8 mouse cellular contexts compared by ENCODE assay signal in the genomic region with DNA sequence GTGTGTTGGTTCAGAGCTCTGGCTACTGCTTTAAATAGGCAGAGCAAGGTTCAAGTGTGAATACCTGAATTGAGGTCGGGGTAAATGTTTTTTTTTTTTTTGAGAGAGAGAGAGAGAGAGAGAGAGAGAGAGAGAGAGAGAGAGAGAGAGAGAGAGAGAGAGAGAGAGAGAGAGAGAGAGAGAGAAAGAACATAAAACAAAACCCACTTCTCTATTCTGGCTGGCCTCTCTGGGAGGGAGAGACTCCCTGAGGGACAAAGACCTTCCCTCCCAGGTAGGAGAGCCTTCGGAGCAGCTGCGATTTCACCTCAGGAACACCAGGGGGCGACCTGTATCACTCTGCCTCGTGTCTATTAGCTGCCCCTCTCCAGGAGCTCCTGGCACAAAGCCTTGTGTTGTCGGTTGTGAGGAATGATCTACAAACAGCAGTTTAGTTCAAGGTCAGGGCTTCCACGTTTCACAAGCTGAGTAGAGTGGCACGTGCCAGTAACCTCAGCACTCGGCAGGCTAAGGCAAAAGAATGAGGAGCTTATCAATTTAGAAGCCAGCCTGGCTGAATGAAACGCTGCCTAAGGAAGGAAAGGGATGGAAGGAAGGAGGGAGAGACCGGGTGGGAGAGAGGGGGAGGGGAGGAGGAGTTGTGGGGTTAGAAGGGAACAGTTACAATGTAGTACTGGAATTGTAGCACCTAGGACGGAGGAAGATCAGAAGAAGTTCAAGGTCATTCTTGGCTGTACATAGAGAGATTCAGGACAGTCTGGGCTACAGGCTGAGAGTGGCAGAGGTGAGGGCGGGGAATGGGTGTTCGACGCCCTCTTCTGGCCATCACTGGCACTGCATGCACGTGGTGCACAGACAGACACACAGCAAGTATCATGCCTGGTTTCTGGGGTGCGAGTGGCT. TPM values are rescaled to one million over a fixed set of nuclear protein-coding genes. Genes with fewer than 3 reads are reported as not detected.
DNase-seq lines count a peak whose midpoint lies in the region; ATAC-seq lines count a peak whose summit lies in the region.

No protein-coding gene starts in this region.

- peak; percentile 86 for DNase-seq in MN1 (ENCODE audit: low spot score)
- DNase-seq in cerebellum, adult 18-20 months = peak; percentile 70 to 72
- peak; percentile 59 for DNase-seq in layer of hippocampus, adult 9-10 months (ENCODE audit: low spot score)
- peak; percentile 44 for DNase-seq in ovary, postnatal 10 days (ENCODE audit: low spot score)
- DNase-seq in thymus, postnatal 10 days (ENCODE audit: low spot score in 2 of 2) = peak; percentile 41 to 66

- H3K9me3 ChIP-seq in forebrain, embryonic 16.5 days (ENCODE audit: control insufficient read depth, low read length) = no peaks in the 10 kb centered on the region
- H3K9me3 ChIP-seq in lung, embryonic 16.5 days (ENCODE audit: control insufficient read depth, low read length) = no peaks in the 10 kb centered on the region

- peak overlapping the region; percentile 51 for H3K4me2 ChIP-seq in forebrain, embryonic 16.5 days (ENCODE audit: low read length)
- H3K4me2 ChIP-seq in lung, embryonic 16.5 days (ENCODE audit: low read depth, low read length) = peak overlapping the region; percentile 42

- peak; percentile 72 for ATAC-seq in forebrain, embryonic 16.5 days
- ATAC-seq in hematopoietic stem cell, adult 5-6 weeks (replicated peaks in 1 of 2; ENCODE audit: insufficient read depth in 1 of 2, low FRiP score in 2 of 2, low TSS enrichment in 1 of 2, low read depth in 1 of 2, poor library complexity in 2 of 2, severe bottlenecking in 2 of 2) = peak; percentile 68 to 78
- peak; percentile 74 for ATAC-seq in lung, embryonic 16.5 days (ENCODE audit: low read depth)

- no peaks in the 10 kb centered on the region for H3K27me3 ChIP-seq in forebrain, embryonic 16.5 days (replicated peaks; ENCODE audit: control insufficient read depth, insufficient read depth, low read length)
- no peaks in the 10 kb centered on the region for H3K27me3 ChIP-seq in lung, embryonic 16.5 days (ENCODE audit: control insufficient read depth, insufficient read depth, low read depth, low read length)

- H3K4me1 ChIP-seq in forebrain, embryonic 16.5 days (replicated peaks; ENCODE audit: control insufficient read depth, insufficient read depth, low read length) = peaks cover 4% of the 10 kb centered on the region; the same call in 1 of the 2 replicates
- peaks cover 9% of the 10 kb centered on the region for H3K4me1 ChIP-seq in lung, embryonic 16.5 days (replicated peaks; ENCODE audit: control insufficient read depth, insufficient read depth, low read length)

- peak overlapping the region; percentile 32 for H3K4me3 ChIP-seq in forebrain, embryonic 16.5 days (replicated peaks; ENCODE audit: low read length)
- H3K4me3 ChIP-seq in lung, embryonic 16.5 days (ENCODE audit: low read length) = no peak overlapping the region

- WGBS in forebrain, embryonic 16.5 days = 11% methylated on average over 17 of the region's 17 CpGs
- WGBS in lung, embryonic 16.5 days = 10% methylated on average over 17 of the region's 17 CpGs

- peak overlapping the region; percentile 60 for H3K27ac ChIP-seq in forebrain, embryonic 16.5 days (ENCODE audit: low read length)
- peak overlapping the region; percentile 14; the same call in 1 of the 2 replicates for H3K27ac ChIP-seq in lung, embryonic 16.5 days (ENCODE audit: low read length)

- peak overlapping the region; percentile 32; the same call in 1 of the 2 replicates for H3K9ac ChIP-seq in forebrain, embryonic 16.5 days (replicated peaks; ENCODE audit: low read depth, low read length)
- H3K9ac ChIP-seq in lung, embryonic 16.5 days (ENCODE audit: low read length) = no peak overlapping the region

- no peaks in the 10 kb centered on the region for H3K36me3 ChIP-seq in forebrain, embryonic 16.5 days (ENCODE audit: control insufficient read depth, insufficient read depth)
- H3K36me3 ChIP-seq in lung, embryonic 16.5 days (ENCODE audit: control insufficient read depth, insufficient read depth, low read length) = no peaks in the 10 kb centered on the region

RNA-seq across cellular contexts. Expression of gene Nrsn2, which starts 12.9 kb away (rescaled TPM):
- polyA plus RNA-seq in forebrain, embryonic 16.5 days (2015; fragmentation: Nextera tagmentation; extraction: Ambion mirVana) = 10.5 and 22.6 TPM in 2 replicates
- not detected in 2 replicates for total RNA-seq in hematopoietic stem cell, adult 5-6 weeks (2017)
- 0.40 and 0.62 TPM in 2 replicates for polyA plus RNA-seq in lung, embryonic 16.5 days (2015; fragmentation: Nextera tagmentation; extraction: Ambion mirVana)

RNA-seq across cellular contexts. Expression of gene Trib3, which starts 19.7 kb away (rescaled TPM):
- 0.78 and 1.9 TPM in 2 replicates for polyA plus RNA-seq in forebrain, embryonic 16.5 days (2015; fragmentation: Nextera tagmentation; extraction: Ambion mirVana)
- 1.7 and 3.0 TPM in 2 replicates for total RNA-seq in hematopoietic stem cell, adult 5-6 weeks (2017)
- 5.0 and 5.2 TPM in 2 replicates for polyA plus RNA-seq in lung, embryonic 16.5 days (2015; fragmentation: Nextera tagmentation; extraction: Ambion mirVana)

RNA-seq across cellular contexts. Expression of gene Rbck1, which starts 31.0 kb away (rescaled TPM):
- polyA plus RNA-seq in forebrain, embryonic 16.5 days (2015; fragmentation: Nextera tagmentation; extraction: Ambion mirVana) = 104 and 111 TPM in 2 replicates
- 63.9 and 70.2 TPM in 2 replicates for total RNA-seq in hematopoietic stem cell, adult 5-6 weeks (2017)
- 88.1 and 92.0 TPM in 2 replicates for polyA plus RNA-seq in lung, embryonic 16.5 days (2015; fragmentation: Nextera tagmentation; extraction: Ambion mirVana)

RNA-seq across cellular contexts. Expression of gene Sox12, which starts 34.4 kb away (rescaled TPM):
- polyA plus RNA-seq in forebrain, embryonic 16.5 days (2015; fragmentation: Nextera tagmentation; extraction: Ambion mirVana) = 15.8 and 16.8 TPM in 2 replicates
- 1.9 and 3.9 TPM in 2 replicates for total RNA-seq in hematopoietic stem cell, adult 5-6 weeks (2017)
- 7.4 and 8.1 TPM in 2 replicates for polyA plus RNA-seq in lung, embryonic 16.5 days (2015; fragmentation: Nextera tagmentation; extraction: Ambion mirVana)

RNA-seq across cellular contexts. Expression of gene Zcchc3, which starts 51.3 kb away (rescaled TPM):
- 13.3 and 14.1 TPM in 2 replicates for polyA plus RNA-seq in forebrain, embryonic 16.5 days (2015; fragmentation: Nextera tagmentation; extraction: Ambion mirVana)
- total RNA-seq in hematopoietic stem cell, adult 5-6 weeks (2017) = 5.8 and 5.9 TPM in 2 replicates
- 22.2 and 25.9 TPM in 2 replicates for polyA plus RNA-seq in lung, embryonic 16.5 days (2015; fragmentation: Nextera tagmentation; extraction: Ambion mirVana)
